Mouse (Mus musculus) ovary, postnatal 14 days (tissue): ENCODE measurements around the gene Tescl.
A peak's percentile ranks its signal among the peaks of the same experiment; 100 is the strongest.

Experiments
- DNase-seq: peaks from one replicate; pipeline ENCODE4 v3.0.0; 2022; ENCODE audit warnings: low spot score

The Tescl gene

DNA sequence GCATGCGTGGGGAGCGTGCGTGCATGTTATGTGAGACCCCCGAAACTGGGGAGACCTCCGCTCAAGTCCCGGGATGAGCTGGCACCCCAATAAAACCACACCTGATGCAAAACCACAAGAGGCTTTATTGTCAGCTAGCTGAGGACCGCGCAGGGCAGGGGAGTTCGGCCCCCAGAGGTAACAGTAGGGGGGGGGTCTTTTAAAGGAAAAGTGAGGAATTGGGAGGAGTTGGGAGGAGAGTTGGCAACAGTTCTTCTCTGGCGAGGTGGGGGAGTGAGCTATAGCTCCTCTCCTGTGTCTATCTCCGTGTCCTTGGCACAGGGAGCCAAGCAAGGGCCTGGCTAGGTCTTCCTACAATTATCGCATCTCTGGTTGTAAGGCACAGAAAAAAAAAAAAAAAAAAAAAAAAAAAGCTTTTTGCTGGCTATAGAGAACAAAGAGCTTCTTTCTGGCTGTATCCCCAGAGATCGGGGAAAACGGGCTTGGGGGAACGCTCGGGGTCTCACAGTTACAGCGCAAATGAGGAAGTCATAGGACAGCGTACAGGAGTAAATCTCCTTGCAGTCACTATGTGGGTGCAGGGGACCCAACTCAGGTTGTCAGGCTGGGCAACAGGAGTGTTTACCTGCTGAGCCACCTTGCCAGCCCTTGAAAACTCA is 33.8 kb downstream of the Tescl start:
- DNase-seq, result no peak

DNA sequence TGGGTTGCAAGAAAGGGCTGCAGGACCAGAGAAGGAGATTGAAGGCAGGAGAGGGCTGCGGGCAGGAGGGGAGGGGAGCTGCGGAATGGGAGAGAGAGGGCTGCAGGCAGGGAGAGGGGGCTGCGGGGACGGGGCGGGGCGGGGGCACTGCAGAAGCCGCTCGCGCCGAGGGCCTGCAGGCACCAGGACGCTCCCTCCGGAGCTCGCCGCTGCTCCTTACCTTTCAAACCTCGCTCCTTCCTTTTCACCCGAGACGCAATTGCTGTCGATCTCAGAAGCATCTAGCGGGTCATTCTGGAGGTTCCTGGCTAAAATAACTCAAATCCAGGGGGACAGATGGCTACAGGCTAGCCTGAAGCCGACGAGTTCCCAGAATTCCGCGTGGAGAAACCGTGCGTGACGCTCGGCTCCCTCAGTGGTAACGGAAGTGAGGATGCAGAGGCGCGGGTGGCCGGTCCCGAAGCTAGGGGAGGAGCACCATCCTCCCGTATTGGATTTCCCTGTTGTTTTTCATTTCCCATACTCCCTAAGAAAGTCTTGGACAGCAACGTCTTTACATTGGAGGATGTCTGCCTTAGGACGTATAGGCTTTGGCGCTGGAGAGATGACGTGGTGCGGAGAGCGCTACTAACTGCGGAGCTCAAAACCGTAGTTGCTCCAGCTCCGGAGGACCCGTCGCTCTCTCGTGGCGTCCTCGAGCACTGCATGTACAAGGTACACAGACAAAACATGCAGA is 34.6 kb downstream of the Tescl start:
- DNase-seq, result peak; percentile 50

DNA sequence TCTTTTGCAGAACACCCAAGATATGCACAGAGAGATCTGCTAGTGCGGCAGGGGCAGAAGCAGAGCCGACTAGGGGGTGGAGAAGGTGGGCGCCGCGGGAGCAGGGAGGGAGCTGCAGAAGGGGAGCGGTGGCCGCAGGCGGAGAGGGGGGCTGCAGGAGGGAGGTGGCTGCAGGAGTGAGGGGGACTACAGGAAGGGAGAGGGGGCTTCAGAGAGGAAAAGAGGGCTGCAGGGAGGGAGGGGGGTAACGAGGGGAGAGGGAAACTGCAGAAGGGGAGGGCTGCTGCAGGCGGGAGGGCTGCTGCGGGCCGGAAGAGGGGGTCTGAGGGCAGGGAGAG is 35.1 kb downstream of the Tescl start:
- no peak for DNase-seq

DNA sequence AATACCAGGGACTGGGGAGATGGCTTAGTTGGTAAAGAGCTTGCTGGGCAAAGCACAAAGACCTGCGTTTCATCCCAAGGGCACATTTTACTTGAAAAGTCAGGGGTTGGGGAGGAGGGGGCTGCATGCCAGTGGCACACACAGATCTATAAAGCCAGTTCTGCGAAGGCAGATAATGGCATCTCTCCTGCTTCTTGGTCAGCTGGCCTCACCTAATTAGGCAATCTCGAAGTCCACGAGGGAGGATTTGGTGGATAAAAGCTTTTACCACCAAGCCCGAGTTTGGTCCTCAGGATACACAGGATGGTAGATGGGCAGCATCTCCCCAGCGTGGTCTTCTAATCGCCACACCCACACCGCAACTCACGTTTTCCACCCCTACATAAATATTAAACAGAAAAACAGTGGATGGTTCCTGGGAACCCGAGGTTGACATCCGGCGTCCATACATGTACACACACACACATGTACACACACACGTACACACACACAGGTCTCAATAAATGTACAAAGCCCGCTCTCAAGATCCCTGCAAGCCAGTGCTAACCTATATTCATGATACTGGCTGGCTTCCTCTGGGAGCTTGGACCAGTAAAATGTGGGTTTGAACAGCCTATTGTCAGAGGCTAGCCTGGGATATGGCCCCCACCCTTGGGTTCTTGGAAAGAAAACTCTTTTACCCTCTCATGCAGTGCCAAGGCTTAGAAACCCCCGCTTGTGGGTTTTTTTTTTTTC is 36.2 kb downstream of the Tescl start:
- DNase-seq, result no peak

DNA sequence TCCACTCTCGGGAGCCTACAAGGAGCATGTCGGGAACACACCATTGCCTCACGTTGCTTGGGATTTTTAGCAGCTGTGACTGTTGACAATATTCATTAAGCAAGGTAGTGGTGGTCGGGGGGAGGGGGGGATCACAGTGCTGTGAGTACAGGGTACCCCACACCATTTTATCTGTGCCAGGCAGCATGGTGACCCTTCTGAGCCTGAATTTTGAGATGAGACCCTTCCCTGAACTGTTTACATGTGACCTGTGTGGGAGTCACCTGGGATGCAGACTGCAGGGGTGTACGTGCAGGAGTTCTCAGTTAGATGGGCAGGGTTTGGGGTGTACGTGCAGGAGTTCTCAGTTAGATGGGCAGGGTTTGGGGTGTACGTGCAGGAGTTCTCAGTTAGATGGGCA is 37.4 kb downstream of the Tescl start:
- DNase-seq, result no peak

DNA sequence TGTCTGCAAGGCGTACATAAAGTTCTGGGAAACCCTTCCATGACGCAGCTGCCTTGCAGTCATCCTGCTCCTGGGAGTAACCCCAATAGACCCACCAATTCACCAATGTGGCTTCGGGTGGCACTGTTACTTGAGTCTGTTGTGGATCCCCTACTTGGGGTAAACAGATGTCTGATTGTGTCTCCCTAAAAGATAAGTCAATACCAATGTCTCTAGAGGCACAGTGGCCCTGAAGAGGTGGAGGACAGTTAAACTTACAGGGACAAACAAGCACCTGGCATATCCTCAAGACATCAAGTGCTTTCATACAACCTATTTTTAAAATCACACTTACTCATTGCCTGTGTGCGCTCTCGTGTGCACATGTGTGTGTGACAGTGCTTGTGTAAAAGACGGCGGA is 38.4 kb downstream of the Tescl start:
- no peak for DNase-seq

DNA sequence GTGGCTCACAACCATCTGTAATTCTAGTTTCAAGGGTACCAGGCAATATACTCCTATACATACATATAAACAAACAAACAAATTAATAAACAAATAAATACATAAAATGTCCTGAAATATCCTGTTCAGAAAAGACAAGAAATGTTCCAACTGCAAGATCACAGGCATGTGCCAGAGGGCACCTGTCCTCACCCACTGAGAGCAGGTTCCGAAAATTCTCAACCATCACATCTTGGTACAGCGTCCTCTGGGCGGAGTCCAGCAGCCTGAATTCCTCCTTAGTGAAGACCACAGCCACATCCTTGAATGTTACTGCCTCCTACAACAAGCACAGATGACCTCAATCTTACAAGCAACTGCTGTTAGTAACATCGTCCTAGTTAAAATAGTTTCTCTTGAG is 39.0 kb downstream of the Tescl start:
- no peak for DNase-seq

DNA sequence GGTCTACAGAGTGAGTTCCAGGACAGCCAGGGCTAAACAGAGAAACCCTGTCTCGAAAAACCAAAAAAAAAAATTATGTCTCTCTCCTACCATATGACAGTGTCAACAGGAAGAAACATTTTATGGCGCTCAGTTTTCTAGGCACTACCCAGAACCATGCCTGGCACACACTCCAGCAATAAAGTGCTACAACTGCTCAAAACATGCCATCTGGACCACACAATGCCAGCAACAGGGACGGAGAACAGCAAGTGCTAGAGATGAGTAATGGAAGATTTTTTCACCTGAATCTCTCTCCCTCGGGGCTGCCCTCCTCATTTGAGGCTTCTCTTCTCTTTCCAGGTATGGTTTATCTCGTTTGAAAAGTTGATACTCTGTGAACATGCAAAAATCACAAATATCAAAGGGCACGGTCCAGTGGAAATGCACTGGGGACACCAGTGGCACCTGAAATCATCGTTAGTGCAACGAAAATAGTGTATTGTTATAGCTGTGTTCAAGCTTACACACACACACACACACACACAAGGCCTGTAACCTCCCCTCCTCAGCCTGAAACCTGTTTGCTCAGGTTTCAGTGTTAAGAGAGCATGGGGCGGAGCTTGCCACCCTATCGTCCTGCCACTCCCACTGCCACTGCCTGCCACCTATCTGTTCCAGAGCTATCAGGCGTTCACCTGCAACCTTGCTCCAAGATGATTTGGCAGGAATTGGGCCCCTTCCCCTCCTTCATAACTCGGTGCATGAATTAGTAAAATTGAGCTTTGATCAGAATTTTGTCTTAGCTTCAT is 40.5 kb downstream of the Tescl start:
- no peak for DNase-seq

DNA sequence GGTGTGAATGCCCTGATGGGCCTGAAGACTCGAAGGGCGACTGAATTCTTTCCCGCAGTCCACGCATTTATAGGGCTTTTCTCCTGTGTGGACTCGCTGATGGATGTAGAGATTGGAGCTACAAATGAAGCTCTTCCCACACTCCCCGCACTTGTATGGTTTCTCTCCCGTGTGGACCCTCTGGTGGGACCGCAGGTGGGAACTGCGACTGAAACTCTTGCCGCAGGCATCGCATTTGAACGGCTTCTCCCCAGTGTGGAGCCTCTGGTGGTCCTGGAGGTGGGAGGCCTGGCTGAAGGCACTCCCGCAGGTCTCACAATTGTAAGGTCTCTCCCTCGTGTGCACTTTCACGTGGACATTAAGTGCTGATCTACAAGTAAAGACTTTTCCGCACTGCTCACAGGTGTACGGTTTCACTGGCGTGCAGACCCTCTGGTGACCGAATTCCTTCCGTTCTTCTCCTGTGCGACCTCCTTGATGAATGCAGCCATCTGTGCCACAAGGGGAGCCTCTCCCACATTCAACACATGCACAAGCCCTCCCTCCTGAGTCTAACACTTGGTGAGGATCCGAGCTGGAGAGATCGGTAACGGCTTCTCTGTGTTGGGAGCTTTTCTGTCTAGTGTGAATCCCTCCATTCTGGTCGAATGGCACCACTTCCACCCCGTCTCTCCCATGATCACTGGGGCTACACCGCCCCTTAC is 42.2 kb downstream of the Tescl start:
- DNase-seq, result no peak

DNA sequence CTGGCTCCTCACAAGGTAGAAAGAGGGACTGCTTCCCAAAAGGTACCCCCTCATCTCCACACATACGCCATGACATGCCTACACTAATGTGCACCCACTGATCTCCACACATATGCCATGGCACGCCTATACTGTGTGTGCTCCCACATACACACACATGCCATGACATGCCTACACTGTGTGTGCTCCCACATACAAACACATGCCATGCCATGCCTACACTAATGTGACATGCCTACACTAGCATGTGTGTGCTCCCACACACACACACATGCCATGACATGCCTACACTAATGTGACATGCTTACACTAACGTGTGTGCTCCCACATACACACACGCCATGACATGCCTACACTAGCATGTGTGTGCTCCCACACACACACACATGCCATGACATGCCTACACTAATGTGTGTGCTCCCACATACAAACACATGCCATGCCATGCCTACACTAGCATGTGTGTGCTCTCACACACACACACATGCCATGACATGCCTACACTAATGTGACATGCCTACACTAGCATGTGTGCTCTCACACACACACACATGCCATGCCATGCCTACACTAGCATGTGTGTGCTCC is 43.5 kb downstream of the Tescl start:
- DNase-seq, result no peak

DNA sequence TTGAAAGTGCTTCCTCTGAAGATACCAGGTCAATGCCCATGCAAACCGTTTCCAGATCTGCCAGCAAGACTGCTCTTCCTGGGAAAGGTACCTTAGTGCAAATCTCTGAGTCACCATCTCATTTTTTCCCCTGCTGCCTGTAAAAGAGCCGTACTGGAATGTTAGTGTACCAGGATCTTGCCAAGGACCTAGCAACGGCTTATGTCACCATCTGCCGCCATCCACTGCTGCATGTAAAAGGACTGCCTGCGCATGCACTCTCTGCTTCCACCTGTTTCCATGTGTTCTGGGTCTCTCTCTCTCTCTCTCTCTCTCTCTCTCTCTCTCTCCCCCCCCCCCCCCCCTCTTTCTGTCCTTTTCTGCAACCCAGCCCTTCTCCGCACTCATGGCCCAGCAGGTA is 45.2 kb downstream of the Tescl start:
- DNase-seq, result no peak

DNA sequence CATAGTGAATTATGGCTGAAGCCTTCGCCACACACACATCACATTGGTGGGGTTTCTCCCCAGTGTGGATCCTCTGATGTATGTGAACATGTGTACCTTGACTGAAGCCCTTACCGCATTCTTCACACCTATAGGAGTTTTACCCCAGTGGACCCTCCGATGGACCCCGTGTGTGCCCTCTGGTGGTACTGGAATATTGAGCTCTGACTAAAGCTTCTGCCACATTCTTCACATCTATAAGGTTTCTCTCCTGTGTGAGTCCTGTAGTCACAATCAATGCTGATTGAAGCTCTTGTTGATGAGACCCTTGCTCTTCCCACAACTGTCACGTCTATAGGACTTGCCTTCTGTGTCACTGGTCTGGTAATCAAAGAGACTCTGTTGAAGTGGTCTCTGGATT is 46.1 kb downstream of the Tescl start:
- no peak for DNase-seq

DNA sequence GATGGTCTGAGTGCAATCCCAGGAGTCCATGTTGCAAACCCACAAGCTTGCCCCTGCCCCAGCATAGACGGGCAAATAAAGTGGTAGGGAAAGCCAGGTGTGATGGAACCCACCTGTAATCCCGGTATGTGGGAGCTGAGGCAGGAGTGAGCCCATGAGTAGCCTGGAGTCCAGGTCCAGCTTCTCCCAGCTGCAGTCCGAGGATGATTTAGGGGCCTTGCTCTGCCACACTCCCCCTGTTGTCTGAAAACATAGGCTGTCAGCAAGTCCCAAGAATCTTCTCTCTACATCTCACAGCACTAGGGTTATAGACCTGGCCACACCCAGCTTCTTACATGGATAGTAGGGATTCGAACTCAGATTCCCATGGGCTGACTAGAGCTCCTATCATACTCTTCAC is 46.8 kb downstream of the Tescl start:
- DNase-seq, result no peak

DNA sequence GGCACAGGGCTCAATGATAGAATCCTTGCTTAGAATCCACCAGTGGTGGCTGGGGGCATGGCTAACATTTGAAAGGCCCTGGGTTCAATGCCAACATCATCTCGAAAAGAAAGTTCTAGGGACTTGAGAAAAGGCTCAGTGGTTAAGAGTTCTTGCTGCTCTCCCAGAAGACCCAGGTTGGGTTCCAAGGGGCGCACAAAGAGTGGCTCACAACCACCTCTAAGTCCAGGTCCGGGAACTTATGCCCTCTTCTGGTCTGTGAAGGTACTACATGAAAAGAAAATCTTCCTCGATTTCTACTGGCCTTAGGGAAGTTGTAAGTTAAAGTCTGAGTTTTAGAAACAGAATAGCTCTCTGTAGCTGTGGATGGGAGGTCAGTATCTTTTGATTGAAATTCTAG is 47.6 kb downstream of the Tescl start:
- DNase-seq, result no peak
